Mouse (Mus musculus) brown adipose tissue, adult 24 weeks (tissue): ENCODE measurements around the gene Prkab1. TPM values are rescaled to one million over a fixed set of nuclear protein-coding genes. Genes with fewer than 3 reads are reported as not detected.

Experiments used
- H3K27ac ChIP-seq: fragments of 200-500 bp; replicated peaks from 2 replicates; pipeline ENCODE4 v1.5.1; 2012; ENCODE audit warnings: low read depth, mild to moderate bottlenecking, low read length
- H3K4me1 ChIP-seq: fragments of 200-500 bp; 2 replicates; pipeline ENCODE4 v1.6.1; 2012; ENCODE audit warnings: low read length, mixed read lengths; ENCODE audit not compliant: control insufficient read depth, insufficient read depth, insufficient read length
- H3K4me3 ChIP-seq: fragments of 200-500 bp; 2 replicates; pipeline ENCODE4 v1.5.1; 2012; ENCODE audit warnings: low read depth, mild to moderate bottlenecking, low read length, moderate library complexity; ENCODE audit not compliant: insufficient read depth
- polyA plus RNA-seq: library from polyadenylated mRNA; stranded (reverse); fragments of >200 nt; gene quantifications from 2 replicates; pipeline ENCODE4 v1.2.4, GENCODE M21; 2012; ENCODE audit not compliant: missing spikeins, insufficient read depth, insufficient read length

The Prkab1 gene
- polyA plus RNA-seq, 1 experiment: 48.9 TPM

GRCm38 (mm10) chr5:116009884-116010627 is 14.3 kb downstream of the Prkab1 start:
- Histone ChIP-seq H3K27ac (no peak overlapping the region), H3K4me3 (no peak overlapping the region), H3K4me1 (no peaks in the 10 kb centered on the region)

- H3K27ac ChIP-seq: no peak overlapping the region
- no peak overlapping the region for H3K4me3 ChIP-seq
Observed at GRCm38 (mm10) chr5:116009091-116009851, 15.0 kb downstream of the Prkab1 start.

GRCm38 (mm10) chr5:116007723-116008122 is 16.6 kb downstream of the Prkab1 start:
- Histone ChIP-seq H3K4me3 (no peak overlapping the region), H3K27ac (no peak overlapping the region), H3K4me1 (peaks cover 7% of the 10 kb centered on the region)

More at GRCm38 (mm10) chr5:116009091-116009851, 15.0 kb downstream of the Prkab1 start:
- no peaks in the 10 kb centered on the region for H3K4me1 ChIP-seq

- peaks cover 7% of the 10 kb centered on the region for H3K4me1 ChIP-seq
- H3K4me3 ChIP-seq: no peak overlapping the region
- no peak overlapping the region for H3K27ac ChIP-seq
Observed at GRCm38 (mm10) chr5:116006324-116007099, 17.8 kb downstream of the Prkab1 start.

- peaks cover 7% of the 10 kb centered on the region for H3K4me1 ChIP-seq
- no peak overlapping the region for H3K27ac ChIP-seq
- no peak overlapping the region for H3K4me3 ChIP-seq
Observed at GRCm38 (mm10) chr5:116004271-116004670, 20.0 kb downstream of the Prkab1 start.

GRCm38 (mm10) chr5:116003825-116004224 is 20.5 kb downstream of the Prkab1 start:
- Histone ChIP-seq H3K4me3 (no peak overlapping the region), H3K4me1 (peaks cover 7% of the 10 kb centered on the region), H3K27ac (no peak overlapping the region)

GRCm38 (mm10) chr5:116003154-116003553 is 21.2 kb downstream of the Prkab1 start:
- Histone ChIP-seq H3K27ac (no peak overlapping the region), H3K4me1 (peaks cover 7% of the 10 kb centered on the region), H3K4me3 (no peak overlapping the region)

GRCm38 (mm10) chr5:115997376-115997775 is 26.9 kb downstream of the Prkab1 start:
- Histone ChIP-seq H3K4me3 (no peak overlapping the region), H3K4me1 (no peaks in the 10 kb centered on the region), H3K27ac (no peak overlapping the region)

- Histone ChIP-seq H3K27ac (no peak overlapping the region), H3K4me1 (no peaks in the 10 kb centered on the region), H3K4me3 (no peak overlapping the region)
Observed at GRCm38 (mm10) chr5:115994101-115994500, 30.2 kb downstream of the Prkab1 start.

- H3K4me3 ChIP-seq: no peak overlapping the region
- no peak overlapping the region for H3K27ac ChIP-seq
- no peaks in the 10 kb centered on the region for H3K4me1 ChIP-seq
Observed at GRCm38 (mm10) chr5:115991717-115992116, 32.6 kb downstream of the Prkab1 start.

GRCm38 (mm10) chr5:115987284-115987683 is 37.0 kb downstream of the Prkab1 start:
- no peak overlapping the region for H3K4me3 ChIP-seq
- no peak overlapping the region for H3K27ac ChIP-seq
- H3K4me1 ChIP-seq: peaks cover 4% of the 10 kb centered on the region; the same call in 1 of the 2 replicates

- Histone ChIP-seq H3K4me3 (no peak overlapping the region), H3K27ac (no peak overlapping the region), H3K4me1 (peaks cover 6% of the 10 kb centered on the region; the same call in 1 of the 2 replicates)
Observed at GRCm38 (mm10) chr5:115985101-115985500, 39.2 kb downstream of the Prkab1 start.

GRCm38 (mm10) chr5:115984392-115984791 is 39.9 kb downstream of the Prkab1 start:
- H3K4me1 ChIP-seq: peaks cover 9% of the 10 kb centered on the region
- H3K27ac ChIP-seq: no peak overlapping the region
- no peak overlapping the region for H3K4me3 ChIP-seq

GRCm38 (mm10) chr5:115982671-115983373 is 41.5 kb downstream of the Prkab1 start:
- Histone ChIP-seq H3K4me3 (no peak overlapping the region), H3K4me1 (peaks cover 19% of the 10 kb centered on the region), H3K27ac (peak overlapping the region; percentile 33; the same call in 1 of the 2 replicates)
